Mouse (Mus musculus): ENCODE measurements around the gene Tfap2c. TPM values are rescaled to one million over a fixed set of nuclear protein-coding genes. Genes with fewer than 3 reads are reported as not detected.

Tfap2c gene
- polyA plus RNA-seq, 1 experiment = not detected

DNA sequence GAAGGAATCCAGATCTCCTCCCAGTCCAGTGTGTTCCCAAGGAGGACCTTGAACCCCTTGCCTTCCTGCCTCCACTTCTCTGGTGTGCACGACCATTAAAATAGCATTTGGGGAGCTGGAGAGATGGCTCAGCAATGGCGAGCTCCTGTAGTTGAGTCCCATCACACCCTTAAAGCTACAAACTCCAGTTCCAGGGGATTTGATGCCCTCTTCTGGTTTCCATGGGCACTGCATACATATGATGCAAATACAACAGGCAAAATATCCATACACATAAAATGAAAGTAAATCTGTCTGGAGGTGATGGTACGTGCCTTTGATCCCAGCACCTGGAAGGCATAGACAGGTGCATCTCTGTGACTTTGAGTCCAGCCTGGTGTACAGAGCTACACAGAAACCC lies 55.2 kb downstream of the Tfap2c start:
- TF ChIP-seq POLR2A (IDR thresholded peaks at IDR 0.05; ENCODE audit: low read depth, low read length) (no peak), CTCF (IDR thresholded peaks at IDR 0.05; ENCODE audit: borderline replicate concordance, insufficient read depth, low read length) (no peak)
- Histone ChIP-seq H3K27ac (ENCODE audit: insufficient read depth, low read length) (no peak overlapping the region), H3K4me3 (ENCODE audit: insufficient read depth, low read length) (no peak overlapping the region), H3K4me1 (ENCODE audit: control insufficient read depth, insufficient read depth, low read length) (no peaks in the 10 kb centered on the region)

DNA sequence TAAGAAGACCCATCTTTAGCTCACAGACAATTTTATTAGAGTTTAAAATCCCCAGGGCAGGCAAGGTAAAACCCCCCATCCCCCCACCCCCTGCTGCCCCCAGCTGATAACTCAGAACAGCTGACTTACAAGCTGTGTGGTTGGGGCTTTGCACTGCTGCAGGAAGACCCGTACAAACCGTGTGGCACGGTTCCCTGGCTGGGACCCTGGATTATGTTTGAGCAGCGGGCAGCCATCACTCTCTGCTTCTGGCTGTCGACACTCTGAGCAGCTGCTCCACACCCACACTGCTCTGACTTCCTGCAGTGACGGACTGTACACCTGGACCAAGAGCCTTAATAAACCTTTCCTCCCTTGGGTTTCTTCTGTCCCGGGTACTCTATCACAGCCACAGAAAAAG lies 56.2 kb downstream of the Tfap2c start:
- Histone ChIP-seq H3K4me3 (ENCODE audit: insufficient read depth, low read length) (no peak overlapping the region), H3K4me1 (ENCODE audit: control insufficient read depth, insufficient read depth, low read length) (no peaks in the 10 kb centered on the region), H3K27ac (ENCODE audit: insufficient read depth, low read length) (no peak overlapping the region)
- TF ChIP-seq POLR2A (IDR thresholded peaks at IDR 0.05; ENCODE audit: low read depth, low read length) (no peak), CTCF (IDR thresholded peaks at IDR 0.05; ENCODE audit: borderline replicate concordance, insufficient read depth, low read length) (no peak)

DNA sequence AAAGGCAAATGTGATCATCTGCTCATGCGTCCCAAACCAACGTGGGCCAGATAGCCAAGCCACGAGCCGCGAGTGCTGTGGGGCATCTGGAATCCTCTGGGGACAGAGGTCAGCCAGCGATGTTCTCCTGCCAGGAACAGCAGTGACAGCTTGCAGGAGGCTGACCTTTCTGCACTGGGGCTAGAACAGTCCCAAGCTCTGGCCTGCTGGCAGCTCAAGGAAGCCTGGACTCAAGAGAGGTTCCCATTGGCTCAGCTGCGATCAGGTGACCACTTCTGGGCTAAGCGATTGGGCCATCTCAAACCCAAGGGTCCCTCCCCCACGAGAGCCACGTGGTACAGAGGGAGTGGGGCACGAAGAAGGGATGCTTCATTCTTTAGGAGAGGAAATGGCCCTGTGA lies 58.3 kb downstream of the Tfap2c start:
- H3K27ac ChIP-seq (ENCODE audit: insufficient read depth, low read length) = no peak overlapping the region
- no peaks in the 10 kb centered on the region for H3K4me1 ChIP-seq (ENCODE audit: control insufficient read depth, insufficient read depth, low read length)
- H3K4me3 ChIP-seq (ENCODE audit: insufficient read depth, low read length) = no peak overlapping the region
- no peak for TF ChIP-seq CTCF (IDR thresholded peaks at IDR 0.05; ENCODE audit: borderline replicate concordance, insufficient read depth, low read length)
- no peak for TF ChIP-seq POLR2A (IDR thresholded peaks at IDR 0.05; ENCODE audit: low read depth, low read length)

Other genes with a start within 250 kb of the Tfap2c start
- 10.6 and 11.8 TPM in 2 replicates for gene Fam210b, start 204.0 kb upstream of the Tfap2c start, polyA plus RNA-seq (2011; ENCODE audit: insufficient read length, low read depth, missing spikeins)
- gene Aurka, start 179.1 kb upstream of the Tfap2c start, polyA plus RNA-seq (2011; ENCODE audit: insufficient read length, low read depth, missing spikeins) = 28.9 and 35.5 TPM in 2 replicates
- 30.4 and 30.9 TPM in 2 replicates for gene Cstf1, start 178.9 kb upstream of the Tfap2c start, polyA plus RNA-seq (2011; ENCODE audit: insufficient read length, low read depth, missing spikeins)
- 1.3 and 1.8 TPM in 2 replicates for gene Cass4, start 155.8 kb upstream of the Tfap2c start, polyA plus RNA-seq (2011; ENCODE audit: insufficient read length, low read depth, missing spikeins)
- 40.9 and 51.9 TPM in 2 replicates for gene Rtf2, start 109.0 kb upstream of the Tfap2c start, polyA plus RNA-seq (2011; ENCODE audit: insufficient read length, low read depth, missing spikeins)
- not detected in 2 replicates for gene Gcnt7, start 91.0 kb upstream of the Tfap2c start, polyA plus RNA-seq (2011; ENCODE audit: insufficient read length, low read depth, missing spikeins)
- gene Fam209, start 77.1 kb upstream of the Tfap2c start, polyA plus RNA-seq (2011; ENCODE audit: insufficient read length, low read depth, missing spikeins) = 0.72 TPM in 1 of 2 replicates, not detected in the other

Data from embryonic fibroblast, embryonic 13.5 days (primary cell).